Mouse (Mus musculus) cerebellum, adult 2 months (tissue): Measurements from ENCODE around the gene Actc1.

Experiments used
- CTCF ChIP-seq: fragments of 200-500 bp; IDR thresholded peaks from 2 replicates; pipeline ENCODE4 v1.5.1; 2011; ENCODE audit warnings: low read depth, mild to moderate bottlenecking, control low read depth, low read length, moderate library complexity, borderline replicate concordance; ENCODE audit not compliant: insufficient read depth
- POLR2A ChIP-seq: fragments of 200-500 bp; IDR thresholded peaks from 2 replicates; pipeline ENCODE4 v1.6.1; 2011; ENCODE audit warnings: low read length, control low read depth, borderline replicate concordance; ENCODE audit not compliant: insufficient read depth

DNA sequence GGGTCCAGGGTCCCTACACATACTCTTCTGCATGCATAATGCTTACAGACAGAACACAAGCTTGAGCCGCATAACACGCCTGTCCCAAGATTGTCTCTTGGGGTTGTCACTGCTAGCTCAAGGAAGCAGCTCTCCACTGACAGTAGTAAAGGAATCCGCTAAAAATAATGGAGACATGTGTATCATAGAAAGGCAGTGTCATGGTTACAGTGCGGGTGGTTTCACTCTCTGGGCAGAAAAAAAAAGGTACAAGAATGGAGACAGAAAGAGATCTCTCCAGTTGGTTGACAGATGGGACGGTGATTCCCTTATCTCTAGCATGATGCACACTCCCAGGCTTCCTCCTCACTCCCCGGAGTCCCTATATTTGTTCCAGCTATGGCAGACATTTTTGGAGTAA is 38.5 kb downstream of the Actc1 start:
- TF ChIP-seq CTCF: no peak
- TF ChIP-seq POLR2A: no peak
